Mouse (Mus musculus): ENCODE measurements around the gene Myo18a. TPM values are rescaled to one million over a fixed set of nuclear protein-coding genes. Genes with fewer than 3 reads are reported as not detected.

Myo18a gene
- polyA plus RNA-seq, 1 experiment: 93.1 TPM

- TF ChIP-seq CTCF (conservative IDR thresholded peaks at IDR 0.05; ENCODE audit: insufficient read depth, insufficient read length, low read depth, low read length) (no peak), POLR2A (IDR thresholded peaks at IDR 0.05; ENCODE audit: low read depth, low read length) (no peak)
- peaks cover 19% of the 10 kb centered on the region for H3K36me3 ChIP-seq (ENCODE audit: control insufficient read depth, insufficient read depth, low read length)
- H3K4me1 ChIP-seq (ENCODE audit: control insufficient read depth, insufficient read depth, low read length): 0 out of 2 replicates have a peak, but pooled peaks cover 5% of the 10 kb centered on the region
- no peak overlapping the region for H3K27ac ChIP-seq (ENCODE audit: insufficient read depth, low read depth, low read length)
- no peak overlapping the region for H3K4me3 ChIP-seq (ENCODE audit: insufficient read depth, low read depth, low read length)
- 38% methylated on average over 9 of the region's 9 CpGs for whole genome bisulfite sequencing
- no peaks in the 10 kb centered on the region for H3K27me3 ChIP-seq (replicated peaks; ENCODE audit: control insufficient read depth, insufficient read depth, low read length)
- peak; percentile 85 for DNase-seq
Measured at GRCm38 (mm10) chr11:77847599-77848128, 84.6 kb downstream of the Myo18a start.

GRCm38 (mm10) chr11:77848131-77848530 is 85.1 kb downstream of the Myo18a start:
- Histone ChIP-seq H3K4me1 (ENCODE audit: control insufficient read depth, insufficient read depth, low read length) (0 out of 2 replicates have a peak, but pooled peaks cover 5% of the 10 kb centered on the region), H3K27ac (ENCODE audit: insufficient read depth, low read depth, low read length) (no peak overlapping the region), H3K36me3 (ENCODE audit: control insufficient read depth, insufficient read depth, low read length) (peaks cover 16% of the 10 kb centered on the region), H3K27me3 (replicated peaks; ENCODE audit: control insufficient read depth, insufficient read depth, low read length) (no peaks in the 10 kb centered on the region), H3K4me3 (ENCODE audit: insufficient read depth, low read depth, low read length) (no peak overlapping the region)
- DNase-seq: no peak
- no peak for TF ChIP-seq CTCF (conservative IDR thresholded peaks at IDR 0.05; ENCODE audit: insufficient read depth, insufficient read length, low read depth, low read length)
- TF ChIP-seq POLR2A (IDR thresholded peaks at IDR 0.05; ENCODE audit: low read depth, low read length): no peak
- WGBS: 45% methylated on average over 5 of the region's 5 CpGs

GRCm38 (mm10) chr11:77849151-77849550 is 86.1 kb downstream of the Myo18a start:
- no peak overlapping the region for H3K27ac ChIP-seq (ENCODE audit: insufficient read depth, low read depth, low read length)
- H3K4me1 ChIP-seq (ENCODE audit: control insufficient read depth, insufficient read depth, low read length): 0 out of 2 replicates have a peak, but pooled peaks cover 5% of the 10 kb centered on the region
- DNase-seq: no peak
- 82% methylated on average over 7 of the region's 7 CpGs for WGBS
- peaks cover 17% of the 10 kb centered on the region for H3K36me3 ChIP-seq (ENCODE audit: control insufficient read depth, insufficient read depth, low read length)
- no peak overlapping the region for H3K4me3 ChIP-seq (ENCODE audit: insufficient read depth, low read depth, low read length)
- no peaks in the 10 kb centered on the region for H3K27me3 ChIP-seq (replicated peaks; ENCODE audit: control insufficient read depth, insufficient read depth, low read length)
- TF ChIP-seq POLR2A (IDR thresholded peaks at IDR 0.05; ENCODE audit: low read depth, low read length): no peak
- TF ChIP-seq CTCF (conservative IDR thresholded peaks at IDR 0.05; ENCODE audit: insufficient read depth, insufficient read length, low read depth, low read length): no peak

- H3K27me3 ChIP-seq (replicated peaks; ENCODE audit: control insufficient read depth, insufficient read depth, low read length): no peaks in the 10 kb centered on the region
- DNase-seq: no peak
- 66% methylated on average over 24 of the region's 24 CpGs for WGBS
- TF ChIP-seq POLR2A (IDR thresholded peaks at IDR 0.05; ENCODE audit: low read depth, low read length) (no peak), CTCF (conservative IDR thresholded peaks at IDR 0.05; ENCODE audit: insufficient read depth, insufficient read length, low read depth, low read length) (no peak)
- no peak overlapping the region for H3K27ac ChIP-seq (ENCODE audit: insufficient read depth, low read depth, low read length)
- H3K4me3 ChIP-seq (ENCODE audit: insufficient read depth, low read depth, low read length): no peak overlapping the region
- H3K4me1 ChIP-seq (ENCODE audit: control insufficient read depth, insufficient read depth, low read length): 0 out of 2 replicates have a peak, but pooled peaks cover 5% of the 10 kb centered on the region
- peaks cover 16% of the 10 kb centered on the region for H3K36me3 ChIP-seq (ENCODE audit: control insufficient read depth, insufficient read depth, low read length)
Measured at GRCm38 (mm10) chr11:77850401-77851244, 87.6 kb downstream of the Myo18a start.

GRCm38 (mm10) chr11:77851483-77852010 is 88.5 kb downstream of the Myo18a start:
- DNase-seq: no peak
- TF ChIP-seq CTCF (conservative IDR thresholded peaks at IDR 0.05; ENCODE audit: insufficient read depth, insufficient read length, low read depth, low read length): no peak
- no peaks in the 10 kb centered on the region for H3K27me3 ChIP-seq (replicated peaks; ENCODE audit: control insufficient read depth, insufficient read depth, low read length)
- 0 out of 2 replicates have a peak, but pooled peaks cover 5% of the 10 kb centered on the region for H3K4me1 ChIP-seq (ENCODE audit: control insufficient read depth, insufficient read depth, low read length)
- H3K27ac ChIP-seq (ENCODE audit: insufficient read depth, low read depth, low read length): no peak overlapping the region
- 79% methylated on average over 6 of the region's 6 CpGs for whole genome bisulfite sequencing
- no peak overlapping the region for H3K4me3 ChIP-seq (ENCODE audit: insufficient read depth, low read depth, low read length)
- H3K36me3 ChIP-seq (ENCODE audit: control insufficient read depth, insufficient read depth, low read length): peaks cover 12% of the 10 kb centered on the region

GRCm38 (mm10) chr11:77852195-77852594 is 89.1 kb downstream of the Myo18a start:
- peaks cover 12% of the 10 kb centered on the region for H3K36me3 ChIP-seq (ENCODE audit: control insufficient read depth, insufficient read depth, low read length)
- WGBS: 64% methylated on average over 3 of the region's 3 CpGs
- H3K27ac ChIP-seq (ENCODE audit: insufficient read depth, low read depth, low read length): no peak overlapping the region
- no peak for TF ChIP-seq CTCF (conservative IDR thresholded peaks at IDR 0.05; ENCODE audit: insufficient read depth, insufficient read length, low read depth, low read length)
- no peak for TF ChIP-seq POLR2A (IDR thresholded peaks at IDR 0.05; ENCODE audit: low read depth, low read length)
- no peaks in the 10 kb centered on the region for H3K27me3 ChIP-seq (replicated peaks; ENCODE audit: control insufficient read depth, insufficient read depth, low read length)
- H3K4me1 ChIP-seq (ENCODE audit: control insufficient read depth, insufficient read depth, low read length): 0 out of 2 replicates have a peak, but pooled peaks cover 5% of the 10 kb centered on the region
- no peak overlapping the region for H3K4me3 ChIP-seq (ENCODE audit: insufficient read depth, low read depth, low read length)
- no peak for DNase-seq

Measured in kidney, adult 2 months (tissue).